Mouse (Mus musculus): ENCODE results near the gene Gm11037. TPM values are rescaled to one million over a fixed set of nuclear protein-coding genes. Genes with fewer than 3 reads are reported as not detected.
A peak's percentile ranks its signal among the peaks of the same experiment; 100 is the strongest.

Gene Gm11037
- polyA plus RNA-seq, 1 experiment from 2014 or later, result not detected

GRCm38 (mm10) chr2:131172322-131172721 lies 39.0 kb downstream of the Gm11037 start:
- Histone ChIP-seq H3K36me3 (peaks cover 16% of the 10 kb centered on the region; the same call in 1 of the 2 replicates), H3K9me3 (replicated peaks) (no peaks in the 10 kb centered on the region), H3K27ac (ENCODE audit: poor library complexity, severe bottlenecking) (no peak overlapping the region), H3K4me1 (replicated peaks) (peaks cover 33% of the 10 kb centered on the region), H3K9ac (no peak overlapping the region), H3K4me2 (no peak overlapping the region), H3K4me3 (no peak overlapping the region), H3K27me3 (replicated peaks) (peaks cover 48% of the 10 kb centered on the region)
- WGBS, result 31% methylated on average over 9 of the region's 9 CpGs
- ATAC-seq (ENCODE audit: insufficient number of reproducible peaks, low FRiP score), result no peak

- Histone ChIP-seq H3K4me3 (peak overlapping the region; percentile 49), H3K36me3 (peaks cover 22% of the 10 kb centered on the region), H3K9me3 (replicated peaks) (no peaks in the 10 kb centered on the region), H3K27ac (ENCODE audit: poor library complexity, severe bottlenecking) (no peak overlapping the region), H3K4me1 (replicated peaks) (peaks cover 56% of the 10 kb centered on the region), H3K9ac (0 out of 2 replicates have a peak overlapping the region, but pooled peaks have one; percentile 39), H3K4me2 (peak overlapping the region; percentile 96), H3K27me3 (replicated peaks) (peaks cover 42% of the 10 kb centered on the region)
- ATAC-seq (ENCODE audit: insufficient number of reproducible peaks, low FRiP score), result peak; percentile 52; the same call in 1 of the 2 replicates
- 4% methylated on average over 11 of the region's 11 CpGs for WGBS
These were observed 41.4 kb downstream of the Gm11037 start for GRCm38 (mm10) chr2:131174700-131175099.

- Histone ChIP-seq H3K27ac (ENCODE audit: poor library complexity, severe bottlenecking) (no peak overlapping the region), H3K4me1 (replicated peaks) (peaks cover 56% of the 10 kb centered on the region), H3K36me3 (peaks cover 22% of the 10 kb centered on the region), H3K27me3 (replicated peaks) (peaks cover 35% of the 10 kb centered on the region), H3K4me2 (no peak overlapping the region; the same call in 1 of the 2 replicates), H3K9me3 (replicated peaks) (no peaks in the 10 kb centered on the region), H3K4me3 (no peak overlapping the region), H3K9ac (no peak overlapping the region)
- 73% methylated on average over 3 of the region's 3 CpGs for WGBS
- no peak for ATAC-seq (ENCODE audit: insufficient number of reproducible peaks, low FRiP score)
These were observed 42.1 kb downstream of the Gm11037 start for GRCm38 (mm10) chr2:131175286-131175944.

GRCm38 (mm10) chr2:131175945-131176309 lies 42.6 kb downstream of the Gm11037 start:
- Histone ChIP-seq H3K27ac (ENCODE audit: poor library complexity, severe bottlenecking) (no peak overlapping the region), H3K4me2 (no peak overlapping the region), H3K4me3 (no peak overlapping the region), H3K36me3 (peaks cover 22% of the 10 kb centered on the region), H3K9ac (no peak overlapping the region), H3K27me3 (replicated peaks) (peaks cover 30% of the 10 kb centered on the region), H3K9me3 (replicated peaks) (no peaks in the 10 kb centered on the region), H3K4me1 (replicated peaks) (peaks cover 53% of the 10 kb centered on the region)
- ATAC-seq (ENCODE audit: insufficient number of reproducible peaks, low FRiP score), result no peak
- 96% methylated on average over 1 of the region's 1 CpGs for WGBS

- ATAC-seq (ENCODE audit: insufficient number of reproducible peaks, low FRiP score), result no peak
- Histone ChIP-seq H3K9me3 (replicated peaks) (no peaks in the 10 kb centered on the region), H3K9ac (no peak overlapping the region), H3K27ac (ENCODE audit: poor library complexity, severe bottlenecking) (no peak overlapping the region), H3K4me2 (no peak overlapping the region), H3K4me1 (replicated peaks) (peaks cover 48% of the 10 kb centered on the region), H3K4me3 (no peak overlapping the region), H3K27me3 (replicated peaks) (peaks cover 25% of the 10 kb centered on the region), H3K36me3 (peaks cover 22% of the 10 kb centered on the region)
- WGBS, result 64% methylated on average over 5 of the region's 5 CpGs
These were observed 43.2 kb downstream of the Gm11037 start for GRCm38 (mm10) chr2:131176491-131176890.

GRCm38 (mm10) chr2:131177932-131178331 lies 44.6 kb downstream of the Gm11037 start:
- peaks cover 42% of the 10 kb centered on the region for H3K4me1 ChIP-seq (replicated peaks)
- 90% methylated on average over 9 of the region's 9 CpGs for WGBS
- H3K9me3 ChIP-seq (replicated peaks), result no peaks in the 10 kb centered on the region
- H3K27ac ChIP-seq (ENCODE audit: poor library complexity, severe bottlenecking), result no peak overlapping the region
- peak overlapping the region; percentile 57 for H3K9ac ChIP-seq
- peaks cover 22% of the 10 kb centered on the region for H3K36me3 ChIP-seq
- 0 out of 2 replicates have a peak overlapping the region, but pooled peaks have one; percentile 6 for H3K4me3 ChIP-seq
- H3K4me2 ChIP-seq, result peak overlapping the region; percentile 95
- peaks cover 11% of the 10 kb centered on the region for H3K27me3 ChIP-seq (replicated peaks)
- ATAC-seq (ENCODE audit: insufficient number of reproducible peaks, low FRiP score), result no peak

GRCm38 (mm10) chr2:131178828-131179245 lies 45.5 kb downstream of the Gm11037 start:
- peak overlapping the region; percentile 82; the same call in 1 of the 2 replicates for H3K27ac ChIP-seq (ENCODE audit: poor library complexity, severe bottlenecking)
- H3K9me3 ChIP-seq (replicated peaks), result no peaks in the 10 kb centered on the region
- H3K36me3 ChIP-seq, result peaks cover 22% of the 10 kb centered on the region
- ATAC-seq (ENCODE audit: insufficient number of reproducible peaks, low FRiP score), result no peak
- peak overlapping the region; percentile 87 for H3K4me3 ChIP-seq
- WGBS, result 35% methylated on average over 26 of the region's 26 CpGs
- peak overlapping the region; percentile 95 for H3K4me2 ChIP-seq
- peaks cover 2% of the 10 kb centered on the region; the same call in 1 of the 2 replicates for H3K27me3 ChIP-seq (replicated peaks)
- H3K4me1 ChIP-seq (replicated peaks), result peaks cover 42% of the 10 kb centered on the region
- H3K9ac ChIP-seq, result peak overlapping the region; percentile 91

- H3K9me3 ChIP-seq (replicated peaks), result no peaks in the 10 kb centered on the region
- peak overlapping the region; percentile 91 for H3K9ac ChIP-seq
- no peaks in the 10 kb centered on the region for H3K27me3 ChIP-seq (replicated peaks)
- peaks cover 40% of the 10 kb centered on the region for H3K4me1 ChIP-seq (replicated peaks)
- 1% methylated on average over 67 of the region's 67 CpGs for WGBS
- peak overlapping the region; percentile 95 for H3K4me2 ChIP-seq
- H3K27ac ChIP-seq (ENCODE audit: poor library complexity, severe bottlenecking), result peak overlapping the region; percentile 82
- ATAC-seq (ENCODE audit: insufficient number of reproducible peaks, low FRiP score), result peak; percentile 56
- H3K36me3 ChIP-seq, result peaks cover 22% of the 10 kb centered on the region
- H3K4me3 ChIP-seq, result peak overlapping the region; percentile 87
These were observed 46.1 kb downstream of the Gm11037 start for GRCm38 (mm10) chr2:131179246-131179886.

GRCm38 (mm10) chr2:131179990-131180587 lies 46.8 kb downstream of the Gm11037 start, which contains the start of gene Cenpb:
TSS of gene Cenpb (minus strand) at chr2:131180067.
- 9% methylated on average over 57 of the region's 57 CpGs for WGBS
- H3K9ac ChIP-seq, result peak within 1 kb of the TSS; percentile 91
- H3K4me1 ChIP-seq (replicated peaks), result peaks cover 33% of the 10 kb centered on the region

More at GRCm38 (mm10) chr2:131179990-131180587, 46.8 kb downstream of the Gm11037 start, which contains the start of gene Cenpb:
- no peaks in the 10 kb centered on the region for H3K9me3 ChIP-seq (replicated peaks)
- peak within 1 kb of the TSS; percentile 87 for H3K4me3 ChIP-seq
- H3K27me3 ChIP-seq (replicated peaks), result no peaks in the 10 kb centered on the region
- peak within 1 kb of the TSS; percentile 95 for H3K4me2 ChIP-seq
- H3K36me3 ChIP-seq, result peaks cover 22% of the 10 kb centered on the region
- peak; percentile 80 for ATAC-seq (ENCODE audit: insufficient number of reproducible peaks, low FRiP score)
- H3K27ac ChIP-seq (ENCODE audit: poor library complexity, severe bottlenecking), result peak within 1 kb of the TSS; percentile 82
